Mouse (Mus musculus): ENCODE measurements around the gene Trappc6a.
"Not testable (repeated sequence)": the region's sequence is repeated elsewhere in the genome, so short reads cannot be mapped to it uniquely, and the experiment has no call there.

DNA sequence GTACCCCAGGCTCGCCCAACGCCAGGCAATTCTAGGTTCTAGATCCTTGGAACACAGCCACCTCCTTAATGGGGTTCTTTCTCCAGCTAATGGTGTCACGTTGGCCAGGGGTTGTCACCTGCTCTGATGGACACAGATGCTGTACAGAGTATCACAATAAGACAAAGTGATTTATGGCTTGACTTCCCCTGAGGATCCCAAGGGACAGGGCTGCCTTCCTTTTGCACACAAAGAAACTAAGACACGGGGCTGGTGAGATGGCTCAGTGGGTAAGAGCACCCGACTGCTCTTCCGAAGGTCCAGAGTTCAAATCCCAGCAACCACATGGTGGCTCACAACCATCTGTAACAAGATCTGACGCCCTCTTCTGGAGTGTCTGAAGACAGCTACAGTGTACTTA, 3.7 kb downstream of the Trappc6a start:
- not testable (repeated sequence) for TF ChIP-seq POLR2A (IDR thresholded peaks at IDR 0.05; ENCODE audit: insufficient read depth, low read depth, low read length); CTCF (IDR thresholded peaks at IDR 0.05)

Measured in heart, adult 2 months (tissue).